Mouse (Mus musculus) kidney, embryonic 16.5 days (tissue): Measurements from ENCODE around the gene Srrm1. TPM values are rescaled to one million over a fixed set of nuclear protein-coding genes. Genes with fewer than 3 reads are reported as not detected.
A peak's percentile ranks its signal among the peaks of the same experiment; 100 is the strongest.

Experiments
- ATAC-seq: fragments of 200-750 bp; cut with Nextera tagmentation; 2 replicates; pipeline ENCODE4 v1.8.0; 2017; ENCODE audit warnings: moderate TSS enrichment; ENCODE audit not compliant: low FRiP score, low TSS enrichment
- H3K27ac ChIP-seq: fragments of 300-500 bp; sonication (generic); 2 replicates; pipeline ENCODE4 v1.5.1; 2014; ENCODE audit warnings: low read length
- H3K27me3 ChIP-seq: fragments of 300-500 bp; sonication (generic); 2 replicates; pipeline ENCODE4 v1.6.1; 2014; ENCODE audit warnings: low read length, control low read depth, mixed read lengths; ENCODE audit not compliant: insufficient read depth
- H3K36me3 ChIP-seq: fragments of 300-500 bp; sonication (generic); 2 replicates; pipeline ENCODE4 v1.6.1; 2014; ENCODE audit warnings: low read length, control low read depth, mixed read lengths; ENCODE audit not compliant: insufficient read depth
- H3K4me1 ChIP-seq: fragments of 300-500 bp; sonication (generic); 2 replicates; pipeline ENCODE4 v1.6.1; 2014; ENCODE audit warnings: low read length, control low read depth, mixed read lengths; ENCODE audit not compliant: insufficient read depth
- H3K4me2 ChIP-seq: fragments of 300-500 bp; sonication (generic); replicated peaks from 2 replicates; pipeline ENCODE4 v1.6.1; 2014; ENCODE audit warnings: low read depth, low read length
- H3K4me3 ChIP-seq: fragments of 300-500 bp; sonication (generic); 2 replicates; pipeline ENCODE4 v1.5.1; 2014; ENCODE audit warnings: mild to moderate bottlenecking, low read length
- H3K9ac ChIP-seq: fragments of 300-500 bp; sonication (generic); replicated peaks from 2 replicates; pipeline ENCODE4 v1.6.1; 2014; ENCODE audit warnings: low read length
- H3K9me3 ChIP-seq: fragments of 300-500 bp; sonication (generic); 2 replicates; pipeline ENCODE4 v1.6.1; 2016; ENCODE audit warnings: low read length, control low read depth
- WGBS: fragments of 180-500 bp; shearing (Covaris S2); extraction: QIAGEN DNeasy Blood & Tissue Kit; methylation state at CpG from one replicate; pipeline ENCODE4 v1.1.7; 2014; 5-methylcytosine and 5-hydroxymethylcytosine counted together
- polyA plus RNA-seq: library from polyadenylated mRNA; unstranded; fragments of >200 nt; fragmentation: Nextera tagmentation; extraction: Ambion mirVana; gene quantifications from 2 replicates; pipeline ENCODE4 v1.2.1, GENCODE M21; 2015

Srrm1 gene
- polyA plus RNA-seq, 1 experiment from 2014 or later, result 180 TPM

DNA sequence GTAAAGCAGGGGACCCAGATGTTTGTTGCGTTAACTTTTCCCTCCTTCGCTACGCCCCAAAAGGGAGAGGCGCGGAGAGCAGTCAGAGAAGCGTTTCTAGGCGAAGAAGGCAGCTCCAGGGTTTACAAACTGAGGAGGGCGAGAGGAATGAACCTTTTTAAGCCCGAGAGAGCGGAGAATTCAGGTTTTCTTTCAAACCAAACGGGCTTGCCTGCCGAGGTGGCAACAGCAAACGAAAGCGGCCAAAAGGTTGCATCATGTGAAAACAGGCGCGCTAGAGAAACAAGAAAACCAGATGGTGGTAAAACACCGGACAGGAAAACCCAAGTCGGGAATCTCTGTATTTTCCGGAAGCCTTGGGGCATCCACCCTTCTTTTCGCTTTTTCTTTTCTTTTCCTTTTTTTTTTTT, 81.7 kb downstream of the Srrm1 start:
- H3K36me3 ChIP-seq, result no peaks in the 10 kb centered on the region
- peak overlapping the region; percentile 94 for H3K9ac ChIP-seq
- 1% methylated on average over 20 of the region's 20 CpGs for WGBS
- H3K4me1 ChIP-seq, result peaks cover 51% of the 10 kb centered on the region
- H3K27ac ChIP-seq, result peak overlapping the region; percentile 96
- peak overlapping the region; percentile 86 for H3K4me3 ChIP-seq
- ATAC-seq, result no peak
- no peaks in the 10 kb centered on the region for H3K9me3 ChIP-seq
- no peaks in the 10 kb centered on the region for H3K27me3 ChIP-seq
- H3K4me2 ChIP-seq, result peak overlapping the region; percentile 82

Other genes with a start within 250 kb of the Srrm1 start
- 0.06 TPM in 1 of 2 replicates, not detected in the other for gene Runx3, start 232.7 kb downstream of the Srrm1 start, polyA plus RNA-seq
- 209 and 228 TPM in 2 replicates for gene Clic4, start 80.5 kb downstream of the Srrm1 start, polyA plus RNA-seq
- 2.0 and 4.3 TPM in 2 replicates for gene Ncmap, start 44.9 kb upstream of the Srrm1 start, polyA plus RNA-seq
- gene Rcan3, start 80.5 kb upstream of the Srrm1 start, polyA plus RNA-seq, result 15.0 and 15.3 TPM in 2 replicates
- 0.84 and 1.1 TPM in 2 replicates for gene Stpg1, start 141.5 kb upstream of the Srrm1 start, polyA plus RNA-seq
- gene Nipal3, start 141.7 kb upstream of the Srrm1 start, polyA plus RNA-seq, result 4.3 and 7.1 TPM in 2 replicates
- gene Grhl3, start 220.3 kb upstream of the Srrm1 start, polyA plus RNA-seq, result 3.6 and 4.9 TPM in 2 replicates